Mouse (Mus musculus) megakaryocyte, embryonic 14.5 days (primary cell): ENCODE measurements around the gene Gm10330. TPM values are rescaled to one million over a fixed set of nuclear protein-coding genes. Genes with fewer than 3 reads are reported as not detected.
"Not testable (repeated sequence)": the region's sequence is repeated elsewhere in the genome, so short reads cannot be mapped to it uniquely, and the experiment has no call there.

Experiments
- H3K27me3 ChIP-seq: replicated peaks from 2 replicates; pipeline ENCODE3; 2012; ENCODE audit warnings: inconsistent platforms
- H3K36me3 ChIP-seq: replicated peaks from 2 replicates; pipeline ENCODE3; 2012; ENCODE audit warnings: low read length, inconsistent platforms, mixed read lengths
- H3K4me1 ChIP-seq: 2 replicates; pipeline ENCODE4 v1.6.1; 2012; ENCODE audit warnings: inconsistent platforms
- H3K4me3 ChIP-seq: replicated peaks from 2 replicates; pipeline ENCODE3; 2012; ENCODE audit warnings: moderate library complexity, mild to moderate bottlenecking, inconsistent platforms
- H3K9me3 ChIP-seq: 2 replicates; pipeline ENCODE4 v1.6.1; 2012; ENCODE audit warnings: inconsistent platforms
- polyA plus RNA-seq: library from polyadenylated mRNA; stranded (reverse); fragments of >175 nt; gene quantifications from 2 replicates; pipeline ENCODE4 v1.2.3, GENCODE M21; 2012; ENCODE audit warnings: low replicate concordance; ENCODE audit not compliant: insufficient read depth

The Gm10330 gene
- polyA plus RNA-seq: not detected in 2 replicates

- H3K9me3 ChIP-seq, H3K4me3 ChIP-seq, H3K36me3 ChIP-seq, H3K4me1 ChIP-seq, H3K27me3 ChIP-seq: not testable (repeated sequence)
Measured at GRCm38 (mm10) chr12:23780165-23780564, at the start of gene Gm10330. Gene Gm10330 (minus strand): TSS chr12:23780265.

- not testable (repeated sequence) for H3K4me1 ChIP-seq, H3K27me3 ChIP-seq, H3K4me3 ChIP-seq, H3K36me3 ChIP-seq, H3K9me3 ChIP-seq
Measured at GRCm38 (mm10) chr12:23800776-23801175, 20.7 kb upstream of the Gm10330 start.

- H3K27me3 ChIP-seq, H3K4me3 ChIP-seq, H3K4me1 ChIP-seq, H3K9me3 ChIP-seq, H3K36me3 ChIP-seq: not testable (repeated sequence)
Measured at GRCm38 (mm10) chr12:23800366-23800765, 20.3 kb upstream of the Gm10330 start.
